Mouse (Mus musculus) embryonic fibroblast, embryonic 13.5 days (primary cell): ENCODE data around the gene Thada.

Experiments used
- CTCF ChIP-seq: IDR thresholded peaks from 2 replicates; pipeline ENCODE4 v1.5.1; 2011; ENCODE audit warnings: mild to moderate bottlenecking, control low read depth, low read length, moderate library complexity, borderline replicate concordance; ENCODE audit not compliant: insufficient read depth
- POLR2A ChIP-seq: IDR thresholded peaks from 2 replicates; pipeline ENCODE4 v1.6.1; 2011; ENCODE audit warnings: low read depth, mild to moderate bottlenecking, control low read depth, low read length, moderate library complexity

DNA sequence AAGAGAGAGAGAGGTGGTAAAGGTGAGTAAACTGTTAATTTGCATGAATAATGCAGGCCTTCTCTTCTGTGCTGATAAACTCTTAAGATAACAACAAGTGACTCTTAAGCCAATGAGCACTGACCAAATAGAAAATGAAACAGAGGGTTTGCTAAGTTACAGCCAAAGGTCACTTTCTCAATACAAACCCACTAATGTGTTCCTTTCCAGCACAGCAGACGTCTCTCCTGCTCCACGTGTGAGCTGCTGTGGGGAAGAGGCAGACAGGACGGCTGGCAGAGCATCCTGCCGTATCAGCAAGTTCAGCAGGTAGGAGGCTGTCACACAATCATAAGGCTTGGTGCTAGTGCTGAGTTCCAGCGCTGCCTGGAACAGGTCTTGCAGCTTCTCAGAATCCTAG lies 34.0 kb downstream of the Thada start:
- TF ChIP-seq CTCF (no peak), POLR2A (no peak)
